Mouse (Mus musculus): ENCODE results near the gene Tmem131l.

Gene Tmem131l

GRCm38 (mm10) chr3:84039646-84040475 is at the start of gene Tmem131l:
Tmem131l (minus strand) TSS chr3:84040175.
- in situ Hi-C loops (cut with MboI, MseI), result no loop called here

- in situ Hi-C loops (cut with MboI, MseI), result no loop called here
Observed at GRCm38 (mm10) chr3:84086921-84087320, 46.9 kb upstream of the Tmem131l start.

GRCm38 (mm10) chr3:84086337-84086736 is 46.4 kb upstream of the Tmem131l start:
- in situ Hi-C loops (cut with MboI, MseI), result no loop called here

- in situ Hi-C loops (cut with MboI, MseI), result no loop called here
Observed at GRCm38 (mm10) chr3:84085429-84085828, 45.5 kb upstream of the Tmem131l start.

- in situ Hi-C loops (cut with MboI, MseI), result no loop called here
Observed at GRCm38 (mm10) chr3:84081208-84081722, 41.3 kb upstream of the Tmem131l start.

- in situ Hi-C loops (cut with MboI, MseI), result no loop called here
Observed at GRCm38 (mm10) chr3:84080074-84080473, 40.1 kb upstream of the Tmem131l start.

GRCm38 (mm10) chr3:84077505-84077904 is 37.5 kb upstream of the Tmem131l start:
- in situ Hi-C loops (cut with MboI, MseI), result no loop called here

GRCm38 (mm10) chr3:84076543-84077332 is 36.8 kb upstream of the Tmem131l start:
- in situ Hi-C loops (cut with MboI, MseI), result no loop called here

- in situ Hi-C loops (cut with MboI, MseI), result no loop called here
Observed at GRCm38 (mm10) chr3:84075516-84075915, 35.5 kb upstream of the Tmem131l start.

- in situ Hi-C loops (cut with MboI, MseI), result no loop called here
Observed at GRCm38 (mm10) chr3:84074777-84075176, 34.8 kb upstream of the Tmem131l start.

- in situ Hi-C loops (cut with MboI, MseI), result no loop called here
Observed at GRCm38 (mm10) chr3:84071641-84072040, 31.7 kb upstream of the Tmem131l start.

GRCm38 (mm10) chr3:84070811-84071210 is 30.8 kb upstream of the Tmem131l start:
- in situ Hi-C loops (cut with MboI, MseI), result no loop called here

GRCm38 (mm10) chr3:84068831-84069709 is 29.1 kb upstream of the Tmem131l start:
- in situ Hi-C loops (cut with MboI, MseI), result no loop called here

GRCm38 (mm10) chr3:84065825-84066224 is 25.9 kb upstream of the Tmem131l start:
- in situ Hi-C loops (cut with MboI, MseI), result no loop called here

- in situ Hi-C loops (cut with MboI, MseI), result no loop called here
Observed at GRCm38 (mm10) chr3:84063369-84063914, 23.5 kb upstream of the Tmem131l start.

GRCm38 (mm10) chr3:84061523-84062453 is 21.8 kb upstream of the Tmem131l start:
- in situ Hi-C loops (cut with MboI, MseI), result no loop called here

- in situ Hi-C loops (cut with MboI, MseI), result no loop called here
Observed at GRCm38 (mm10) chr3:84060946-84061345, 21.0 kb upstream of the Tmem131l start.

- in situ Hi-C loops (cut with MboI, MseI), result no loop called here
Observed at GRCm38 (mm10) chr3:84060128-84060527, 20.2 kb upstream of the Tmem131l start.

- in situ Hi-C loops (cut with MboI, MseI), result no loop called here
Observed at GRCm38 (mm10) chr3:84059676-84060075, 19.7 kb upstream of the Tmem131l start.

- in situ Hi-C loops (cut with MboI, MseI), result no loop called here
Observed at GRCm38 (mm10) chr3:84059261-84059660, 19.3 kb upstream of the Tmem131l start.

All from T-helper 1 cell (primary cell).